Mouse (Mus musculus): ENCODE data around the gene Edil3. TPM values are rescaled to one million over a fixed set of nuclear protein-coding genes. Genes with fewer than 3 reads are reported as not detected.

Gene Edil3
- polyA plus RNA-seq, 1 experiment from 2014 or later, result 57.8 TPM

GRCm38 (mm10) chr13:89151878-89152277 lies 330.6 kb downstream of the Edil3 start:
- no peak overlapping the region for H3K27ac ChIP-seq (replicated peaks)
- H3K4me1 ChIP-seq (replicated peaks), result no peaks in the 10 kb centered on the region
- no peaks in the 10 kb centered on the region for H3K9me3 ChIP-seq
- no peak for ATAC-seq (ENCODE audit: low FRiP score, low read depth)
- H3K4me3 ChIP-seq, result no peak overlapping the region
- H3K4me2 ChIP-seq, result no peak overlapping the region
- H3K27me3 ChIP-seq, result no peaks in the 10 kb centered on the region
- no peaks in the 10 kb centered on the region for H3K36me3 ChIP-seq
- 59% methylated on average over 3 of the region's 3 CpGs for WGBS
- H3K9ac ChIP-seq, result no peak overlapping the region

- no peaks in the 10 kb centered on the region for H3K36me3 ChIP-seq
- no peaks in the 10 kb centered on the region for H3K9me3 ChIP-seq
- H3K4me1 ChIP-seq (replicated peaks), result no peaks in the 10 kb centered on the region
- no peak overlapping the region for H3K4me2 ChIP-seq
- no peak overlapping the region for H3K9ac ChIP-seq
- WGBS, result 86% methylated on average over 1 of the region's 1 CpGs
- ATAC-seq (ENCODE audit: low FRiP score, low read depth), result no peak
- H3K27me3 ChIP-seq, result no peaks in the 10 kb centered on the region
- H3K27ac ChIP-seq (replicated peaks), result no peak overlapping the region
- no peak overlapping the region for H3K4me3 ChIP-seq
Measured at GRCm38 (mm10) chr13:89167960-89168359, 346.7 kb downstream of the Edil3 start.

DNA sequence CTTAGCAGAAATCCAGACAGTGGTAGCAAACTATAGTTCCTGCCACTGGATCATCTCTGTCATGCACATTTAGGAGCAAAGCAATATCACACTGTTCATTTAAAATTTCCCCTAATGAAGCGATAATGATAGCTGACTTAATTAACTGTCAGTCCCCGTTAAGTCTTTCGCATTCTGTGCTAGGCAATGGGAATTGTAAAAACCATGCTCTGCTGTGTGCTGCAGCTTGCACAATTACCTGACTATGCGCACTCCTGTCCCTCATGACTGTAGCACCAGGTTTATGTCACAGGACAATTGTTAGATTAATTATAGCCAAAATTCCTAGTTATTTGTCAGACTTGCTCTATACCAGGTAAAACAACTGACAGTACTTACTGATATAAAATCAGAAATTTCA lies 348.8 kb downstream of the Edil3 start:
- WGBS, result 71% methylated on average over 4 of the region's 4 CpGs
- no peak overlapping the region for H3K9ac ChIP-seq
- no peak overlapping the region for H3K4me3 ChIP-seq
- H3K36me3 ChIP-seq, result no peaks in the 10 kb centered on the region
- no peaks in the 10 kb centered on the region for H3K9me3 ChIP-seq
- H3K27ac ChIP-seq (replicated peaks), result no peak overlapping the region
- no peak overlapping the region for H3K4me2 ChIP-seq
- no peaks in the 10 kb centered on the region for H3K4me1 ChIP-seq (replicated peaks)
- ATAC-seq (ENCODE audit: low FRiP score, low read depth), result peak; percentile 34; the same call in 1 of the 2 replicates
- H3K27me3 ChIP-seq, result no peaks in the 10 kb centered on the region

DNA sequence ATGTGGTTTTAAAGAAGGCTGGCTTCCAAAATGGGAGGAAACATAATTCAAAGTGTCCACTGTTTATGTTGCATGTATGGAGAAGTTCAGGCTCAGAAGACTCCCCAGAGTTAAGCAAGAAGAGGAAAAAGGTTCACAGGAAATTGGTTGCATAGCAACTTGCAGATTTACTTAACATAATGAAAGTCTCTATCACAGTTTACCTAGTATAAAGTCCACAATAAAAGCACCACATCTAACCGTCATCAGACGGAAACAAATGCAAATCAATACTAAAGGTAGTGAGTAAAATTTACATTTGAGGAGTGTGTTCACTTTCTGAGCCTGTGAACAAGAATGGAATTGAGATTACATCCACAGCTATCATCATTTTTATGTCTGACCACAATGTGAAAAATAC lies 353.9 kb downstream of the Edil3 start:
- no peaks in the 10 kb centered on the region for H3K4me1 ChIP-seq (replicated peaks)
- no peak overlapping the region for H3K4me3 ChIP-seq
- 75% methylated on average over 2 of the region's 2 CpGs for WGBS
- H3K9me3 ChIP-seq, result no peaks in the 10 kb centered on the region
- no peak overlapping the region for H3K9ac ChIP-seq
- no peaks in the 10 kb centered on the region for H3K36me3 ChIP-seq
- no peak for ATAC-seq (ENCODE audit: low FRiP score, low read depth)
- H3K4me2 ChIP-seq, result no peak overlapping the region
- no peak overlapping the region for H3K27ac ChIP-seq (replicated peaks)
- no peaks in the 10 kb centered on the region for H3K27me3 ChIP-seq

- no peaks in the 10 kb centered on the region for H3K27me3 ChIP-seq
- H3K4me1 ChIP-seq (replicated peaks), result no peaks in the 10 kb centered on the region
- 95% methylated on average over 1 of the region's 1 CpGs for WGBS
- no peak for ATAC-seq (ENCODE audit: low FRiP score, low read depth)
- no peak overlapping the region for H3K4me3 ChIP-seq
- no peak overlapping the region for H3K4me2 ChIP-seq
- 0 out of 2 replicates have a peak, but pooled peaks cover 2% of the 10 kb centered on the region for H3K36me3 ChIP-seq
- no peak overlapping the region for H3K9ac ChIP-seq
- H3K27ac ChIP-seq (replicated peaks), result no peak overlapping the region
- H3K9me3 ChIP-seq, result no peaks in the 10 kb centered on the region
Measured at GRCm38 (mm10) chr13:89189051-89189450, 367.8 kb downstream of the Edil3 start.

GRCm38 (mm10) chr13:89197019-89197418 lies 375.7 kb downstream of the Edil3 start:
- WGBS, result 57% methylated on average over 2 of the region's 2 CpGs

DNA sequence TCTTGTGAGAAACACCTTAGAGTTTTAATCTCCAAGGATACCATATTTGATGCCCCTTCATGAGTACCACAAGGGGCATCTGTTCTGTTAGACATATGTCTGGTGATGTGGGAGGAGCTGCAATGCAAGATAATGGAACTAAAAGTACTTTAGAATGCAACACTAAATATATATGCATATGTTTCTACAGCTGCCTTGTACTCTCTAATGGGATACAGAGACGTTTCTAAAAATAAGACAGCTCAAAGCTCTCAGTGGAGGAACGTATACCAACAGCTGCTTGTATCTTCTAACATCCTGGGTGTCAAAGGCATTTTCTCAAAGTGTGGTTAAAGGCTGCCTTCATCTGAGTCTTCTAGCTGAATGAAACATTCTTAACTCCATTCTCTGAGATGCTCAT lies 378.0 kb downstream of the Edil3 start:
- no peak overlapping the region for H3K4me2 ChIP-seq
- 68% methylated on average over 2 of the region's 2 CpGs for WGBS
- no peak for ATAC-seq (ENCODE audit: low FRiP score, low read depth)
- H3K27me3 ChIP-seq, result no peaks in the 10 kb centered on the region
- no peaks in the 10 kb centered on the region for H3K4me1 ChIP-seq (replicated peaks)
- no peaks in the 10 kb centered on the region for H3K36me3 ChIP-seq
- no peaks in the 10 kb centered on the region for H3K9me3 ChIP-seq
- no peak overlapping the region for H3K4me3 ChIP-seq
- H3K27ac ChIP-seq (replicated peaks), result no peak overlapping the region
- H3K9ac ChIP-seq, result no peak overlapping the region

More at GRCm38 (mm10) chr13:89197019-89197418, 375.7 kb downstream of the Edil3 start:
- no peaks in the 10 kb centered on the region for H3K27me3 ChIP-seq
- no peak overlapping the region for H3K4me2 ChIP-seq
- no peaks in the 10 kb centered on the region for H3K36me3 ChIP-seq
- no peak for ATAC-seq (ENCODE audit: low FRiP score, low read depth)
- H3K9ac ChIP-seq, result no peak overlapping the region
- no peak overlapping the region for H3K4me3 ChIP-seq
- H3K27ac ChIP-seq (replicated peaks), result no peak overlapping the region
- H3K4me1 ChIP-seq (replicated peaks), result no peaks in the 10 kb centered on the region
- H3K9me3 ChIP-seq, result no peaks in the 10 kb centered on the region

- 96% methylated on average over 1 of the region's 1 CpGs for WGBS
- no peaks in the 10 kb centered on the region for H3K9me3 ChIP-seq
- no peak for ATAC-seq (ENCODE audit: low FRiP score, low read depth)
- no peak overlapping the region for H3K4me2 ChIP-seq
- H3K36me3 ChIP-seq, result no peaks in the 10 kb centered on the region
- no peak overlapping the region for H3K9ac ChIP-seq
- H3K27me3 ChIP-seq, result no peaks in the 10 kb centered on the region
- H3K27ac ChIP-seq (replicated peaks), result no peak overlapping the region
- no peak overlapping the region for H3K4me3 ChIP-seq
- H3K4me1 ChIP-seq (replicated peaks), result no peaks in the 10 kb centered on the region
Measured at GRCm38 (mm10) chr13:89238104-89238503, 416.8 kb downstream of the Edil3 start.

GRCm38 (mm10) chr13:89253990-89254642 lies 432.8 kb downstream of the Edil3 start:
- H3K4me3 ChIP-seq, result no peak overlapping the region
- ATAC-seq (ENCODE audit: low FRiP score, low read depth), result no peak
- no peak overlapping the region for H3K9ac ChIP-seq
- H3K4me2 ChIP-seq, result no peak overlapping the region
- no peaks in the 10 kb centered on the region for H3K27me3 ChIP-seq
- H3K36me3 ChIP-seq, result no peaks in the 10 kb centered on the region
- H3K27ac ChIP-seq (replicated peaks), result no peak overlapping the region
- no peaks in the 10 kb centered on the region for H3K4me1 ChIP-seq (replicated peaks)
- no peaks in the 10 kb centered on the region for H3K9me3 ChIP-seq
- WGBS, result 88% methylated on average over 4 of the region's 4 CpGs

GRCm38 (mm10) chr13:89256906-89257305 lies 435.6 kb downstream of the Edil3 start:
- Histone ChIP-seq H3K9me3 (no peaks in the 10 kb centered on the region), H3K36me3 (no peaks in the 10 kb centered on the region), H3K4me1 (replicated peaks) (no peaks in the 10 kb centered on the region), H3K27ac (replicated peaks) (no peak overlapping the region), H3K4me2 (no peak overlapping the region), H3K4me3 (no peak overlapping the region), H3K9ac (no peak overlapping the region), H3K27me3 (no peaks in the 10 kb centered on the region)
- ATAC-seq (ENCODE audit: low FRiP score, low read depth), result no peak
- 83% methylated on average over 1 of the region's 1 CpGs for WGBS

GRCm38 (mm10) chr13:89286696-89287305 lies 465.5 kb downstream of the Edil3 start:
- Histone ChIP-seq H3K9me3 (no peaks in the 10 kb centered on the region), H3K9ac (no peak overlapping the region), H3K27me3 (no peaks in the 10 kb centered on the region), H3K36me3 (no peaks in the 10 kb centered on the region), H3K4me1 (replicated peaks) (no peaks in the 10 kb centered on the region), H3K27ac (replicated peaks) (no peak overlapping the region), H3K4me3 (no peak overlapping the region), H3K4me2 (no peak overlapping the region)
- no peak for ATAC-seq (ENCODE audit: low FRiP score, low read depth)
- WGBS, result 79% methylated on average over 5 of the region's 5 CpGs

GRCm38 (mm10) chr13:89288201-89288600 lies 466.9 kb downstream of the Edil3 start:
- Histone ChIP-seq H3K36me3 (no peaks in the 10 kb centered on the region), H3K4me2 (no peak overlapping the region), H3K9ac (no peak overlapping the region), H3K27me3 (no peaks in the 10 kb centered on the region), H3K27ac (replicated peaks) (no peak overlapping the region), H3K9me3 (no peaks in the 10 kb centered on the region), H3K4me1 (replicated peaks) (no peaks in the 10 kb centered on the region), H3K4me3 (no peak overlapping the region)
- WGBS, result 81% methylated on average over 4 of the region's 4 CpGs
- no peak for ATAC-seq (ENCODE audit: low FRiP score, low read depth)

GRCm38 (mm10) chr13:89321155-89321554 lies 499.9 kb downstream of the Edil3 start:
- Histone ChIP-seq H3K4me2 (no peak overlapping the region), H3K27ac (replicated peaks) (no peak overlapping the region), H3K4me3 (no peak overlapping the region), H3K4me1 (replicated peaks) (no peaks in the 10 kb centered on the region), H3K9me3 (no peaks in the 10 kb centered on the region), H3K36me3 (no peaks in the 10 kb centered on the region), H3K9ac (no peak overlapping the region), H3K27me3 (no peaks in the 10 kb centered on the region)
- no peak for ATAC-seq (ENCODE audit: low FRiP score, low read depth)
- WGBS, result 68% methylated on average over 1 of the region's 1 CpGs
